In the genomic region with DNA sequence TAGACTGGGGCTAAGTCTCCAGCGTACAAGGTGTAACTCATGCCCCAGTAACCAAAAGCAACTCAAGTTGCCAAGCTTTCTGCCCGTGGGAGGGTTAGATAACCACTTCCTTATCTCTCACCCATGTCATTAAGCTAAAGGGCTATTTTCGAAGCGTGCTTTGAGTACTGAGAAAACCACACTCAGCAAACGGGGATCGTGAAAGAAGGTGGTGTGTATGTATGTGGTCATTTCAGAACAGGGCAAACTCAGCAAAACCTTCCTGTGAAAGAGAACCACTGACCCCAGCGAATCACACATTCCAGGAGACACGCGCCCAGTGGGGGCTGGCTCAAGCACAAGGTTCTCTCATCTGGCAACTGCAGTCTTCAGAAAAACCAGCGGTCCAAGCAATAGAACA, we compare ENCODE assay signal across 8 mouse cellular contexts. TPM values are rescaled to one million over a fixed set of nuclear protein-coding genes. Genes with fewer than 3 reads are reported as not detected.
A peak's percentile ranks its signal among the peaks of the same experiment; 100 is the strongest.
DNase-seq lines count a peak whose midpoint lies in the region; ATAC-seq and TF ChIP-seq lines count a peak whose summit lies in the region.

No protein-coding gene starts in this region.

- ATAC-seq in lung, postnatal 0 days: no peak; the same call in 1 of the 2 replicates
- ATAC-seq in heart, embryonic 15.5 days (replicated peaks; ENCODE audit: insufficient number of reproducible peaks, insufficient read depth, low FRiP score, low read depth): peak; percentile 39; the same call in 1 of the 2 replicates
- peak; percentile 65 for ATAC-seq in liver, embryonic 15.5 days (ENCODE audit: insufficient read depth)
- no peak for ATAC-seq in forebrain, postnatal 0 days

- 47% methylated on average over 10 of the region's 10 CpGs for WGBS in lung, postnatal 0 days
- 18% methylated on average over 10 of the region's 10 CpGs for WGBS in heart, embryonic 15.5 days
- 10% methylated on average over 10 of the region's 10 CpGs for WGBS in liver, embryonic 15.5 days (ENCODE audit: insufficient replicate concordance)
- 91% methylated on average over 10 of the region's 10 CpGs for WGBS in forebrain, postnatal 0 days

- peaks cover 7% of the 10 kb centered on the region; the same call in 1 of the 2 replicates for H3K4me1 ChIP-seq in lung, postnatal 0 days (ENCODE audit: insufficient read depth, low read depth, low read length)
- peaks cover 46% of the 10 kb centered on the region for H3K4me1 ChIP-seq in heart, embryonic 15.5 days (replicated peaks)
- peaks cover 75% of the 10 kb centered on the region for H3K4me1 ChIP-seq in liver, embryonic 15.5 days (replicated peaks)
- H3K4me1 ChIP-seq in forebrain, postnatal 0 days (ENCODE audit: insufficient read depth): no peaks in the 10 kb centered on the region

- no peaks in the 10 kb centered on the region for H3K36me3 ChIP-seq in lung, postnatal 0 days (ENCODE audit: insufficient read depth, low read length)
- H3K36me3 ChIP-seq in heart, embryonic 15.5 days: no peaks in the 10 kb centered on the region
- H3K36me3 ChIP-seq in liver, embryonic 15.5 days (replicated peaks): peaks cover 12% of the 10 kb centered on the region; the same call in 1 of the 2 replicates
- H3K36me3 ChIP-seq in forebrain, postnatal 0 days (ENCODE audit: insufficient read depth): no peaks in the 10 kb centered on the region

- TF ChIP-seq CTCF in lung, postnatal 0 days (IDR thresholded peaks at IDR 0.05): no peak
- TF ChIP-seq CTCF in forebrain, postnatal 0 days (IDR thresholded peaks at IDR 0.05; ENCODE audit: low read depth): no peak

- H3K9ac ChIP-seq in lung, postnatal 0 days (replicated peaks; ENCODE audit: low read depth): no peak overlapping the region
- H3K9ac ChIP-seq in heart, embryonic 15.5 days: no peak overlapping the region
- H3K9ac ChIP-seq in liver, embryonic 15.5 days: peak overlapping the region; percentile 61
- no peak overlapping the region for H3K9ac ChIP-seq in forebrain, postnatal 0 days

- H3K4me3 ChIP-seq in lung, postnatal 0 days (ENCODE audit: low read depth, low read length): no peak overlapping the region
- no peak overlapping the region for H3K4me3 ChIP-seq in heart, embryonic 15.5 days
- H3K4me3 ChIP-seq in liver, embryonic 15.5 days (replicated peaks): peak overlapping the region; percentile 25
- H3K4me3 ChIP-seq in forebrain, postnatal 0 days (ENCODE audit: low read depth, low read length): no peak overlapping the region

- no peaks in the 10 kb centered on the region for H3K9me3 ChIP-seq in lung, postnatal 0 days (ENCODE audit: low read length)
- H3K9me3 ChIP-seq in heart, embryonic 15.5 days (replicated peaks): no peaks in the 10 kb centered on the region
- H3K9me3 ChIP-seq in liver, embryonic 15.5 days (replicated peaks): no peaks in the 10 kb centered on the region
- H3K9me3 ChIP-seq in forebrain, postnatal 0 days (ENCODE audit: low read length): no peaks in the 10 kb centered on the region

- TF ChIP-seq EP300 in lung, postnatal 0 days (IDR thresholded peaks at IDR 0.05): no peak

- H3K4me2 ChIP-seq in lung, postnatal 0 days (replicated peaks; ENCODE audit: low read depth, low read length): no peak overlapping the region
- H3K4me2 ChIP-seq in heart, embryonic 15.5 days: peak overlapping the region; percentile 38
- peak overlapping the region; percentile 70 for H3K4me2 ChIP-seq in liver, embryonic 15.5 days
- H3K4me2 ChIP-seq in forebrain, postnatal 0 days (ENCODE audit: low read depth): no peak overlapping the region

- no peak overlapping the region for H3K27ac ChIP-seq in lung, postnatal 0 days (ENCODE audit: low read length)
- H3K27ac ChIP-seq in heart, embryonic 15.5 days: peak overlapping the region; percentile 56
- peak overlapping the region; percentile 91 for H3K27ac ChIP-seq in liver, embryonic 15.5 days (replicated peaks)
- H3K27ac ChIP-seq in forebrain, postnatal 0 days (ENCODE audit: low read depth, low read length): no peak overlapping the region

- DNase-seq in lung, postnatal 0 days (ENCODE audit: low spot score): peak; percentile 21
- no peak for DNase-seq in lung, postnatal 10 days
- DNase-seq in thymus, postnatal 25 days: peak; percentile 44
- no peak for DNase-seq in embryo, embryonic 10.5 days (ENCODE audit: low spot score)
- DNase-seq in forebrain, postnatal 0 days: no peak
- DNase-seq in right cerebral cortex, adult 2 months (ENCODE audit: low spot score in 2 of 2): no peak

- no peaks in the 10 kb centered on the region for H3K27me3 ChIP-seq in lung, postnatal 0 days (replicated peaks; ENCODE audit: insufficient read depth, low read length)
- no peaks in the 10 kb centered on the region for H3K27me3 ChIP-seq in heart, embryonic 15.5 days
- no peaks in the 10 kb centered on the region for H3K27me3 ChIP-seq in liver, embryonic 15.5 days
- H3K27me3 ChIP-seq in forebrain, postnatal 0 days (ENCODE audit: insufficient read depth, low read length): no peaks in the 10 kb centered on the region

RNA-seq across cellular contexts. Expression of gene Pitpnc1, which starts 19.4 kb away (rescaled TPM):
- 16.3 and 22.2 TPM in 2 replicates for polyA plus RNA-seq in lung, postnatal 0 days (2015; fragmentation: Nextera tagmentation; extraction: Ambion mirVana)
- 15.2 and 18.0 TPM in 2 replicates for polyA plus RNA-seq in heart, embryonic 15.5 days (2015; fragmentation: Nextera tagmentation; extraction: Ambion mirVana)
- 7.0 and 7.3 TPM in 2 replicates for polyA plus RNA-seq in liver, embryonic 15.5 days (2015; fragmentation: Nextera tagmentation; extraction: Ambion mirVana)
- 40.2 and 49.1 TPM in 2 replicates for total RNA-seq in forebrain, postnatal 0 days (2014; rRNA removed)
- 33.7 and 47.6 TPM in 2 replicates for polyA plus RNA-seq in forebrain, postnatal 0 days (2015; fragmentation: Nextera tagmentation; extraction: Ambion mirVana)

RNA-seq across cellular contexts. Expression of gene Psmd12, which starts 28.2 kb away (rescaled TPM):
- polyA plus RNA-seq in lung, postnatal 0 days (2015; fragmentation: Nextera tagmentation; extraction: Ambion mirVana): 92.6 TPM in 2 replicates
- polyA plus RNA-seq in heart, embryonic 15.5 days (2015; fragmentation: Nextera tagmentation; extraction: Ambion mirVana): 132 and 134 TPM in 2 replicates
- 78.6 and 88.4 TPM in 2 replicates for polyA plus RNA-seq in liver, embryonic 15.5 days (2015; fragmentation: Nextera tagmentation; extraction: Ambion mirVana)
- 54.5 and 59.1 TPM in 2 replicates for total RNA-seq in forebrain, postnatal 0 days (2014; rRNA removed)
- polyA plus RNA-seq in forebrain, postnatal 0 days (2015; fragmentation: Nextera tagmentation; extraction: Ambion mirVana): 146 and 149 TPM in 2 replicates

Comparison
In these comparisons a context has a peak if more than half of its experiments do, and no peak if none do; other contexts are left out.
1. DNase-seq: peak in lung, postnatal 0 days (single experiment) and thymus, postnatal 25 days (single experiment); none in lung, postnatal 10 days (single experiment), embryo, embryonic 10.5 days (single experiment), forebrain, postnatal 0 days (single experiment) and right cerebral cortex, adult 2 months (0 of 2).
2. ATAC-seq: peak in heart, embryonic 15.5 days (single experiment) and liver, embryonic 15.5 days (single experiment); none in lung, postnatal 0 days (single experiment) and forebrain, postnatal 0 days (single experiment).
3. H3K27ac ChIP-seq: peak in heart, embryonic 15.5 days (single experiment) and liver, embryonic 15.5 days (single experiment); none in lung, postnatal 0 days (single experiment) and forebrain, postnatal 0 days (single experiment).
4. H3K4me2 ChIP-seq: peak in heart, embryonic 15.5 days (single experiment) and liver, embryonic 15.5 days (single experiment); none in lung, postnatal 0 days (single experiment) and forebrain, postnatal 0 days (single experiment).